Mouse (Mus musculus): ENCODE results near the gene Cntnap1. TPM values are rescaled to one million over a fixed set of nuclear protein-coding genes. Genes with fewer than 3 reads are reported as not detected.
A peak's percentile ranks its signal among the peaks of the same experiment; 100 is the strongest.
"Not testable (repeated sequence)": the region's sequence is repeated elsewhere in the genome, so short reads cannot be mapped to it uniquely, and the experiment has no call there.

Cntnap1 gene
- polyA plus RNA-seq, 1 experiment: 1.4 TPM

- no peak overlapping the region for H3K4me3 ChIP-seq (ENCODE audit: extremely low read depth, insufficient read depth, insufficient read length)
- no peaks in the 10 kb centered on the region for H3K36me3 ChIP-seq (ENCODE audit: control insufficient read depth, insufficient read depth, low read length)
- no peaks in the 10 kb centered on the region for H3K27me3 ChIP-seq (ENCODE audit: control insufficient read depth, insufficient read depth, low read length)
- no peak for DNase-seq (ENCODE audit: low read depth in 1 of 2, low spot score in 2 of 2)
- no peaks in the 10 kb centered on the region for H3K4me1 ChIP-seq (ENCODE audit: control insufficient read depth, insufficient read depth, insufficient read length)
- TF ChIP-seq POLR2A (IDR thresholded peaks at IDR 0.05; ENCODE audit: low read depth, low read length) (no peak), CTCF (IDR thresholded peaks at IDR 0.05; ENCODE audit: extremely low read depth, insufficient read depth, insufficient read length, insufficient replicate concordance) (no peak)
- 54% methylated on average over 9 of the region's 9 CpGs for WGBS
- H3K27ac ChIP-seq (ENCODE audit: insufficient read depth, low read length): no peak overlapping the region
Measured at GRCm38 (mm10) chr11:101149178-101150105, 20.9 kb upstream of the Cntnap1 start.

DNA sequence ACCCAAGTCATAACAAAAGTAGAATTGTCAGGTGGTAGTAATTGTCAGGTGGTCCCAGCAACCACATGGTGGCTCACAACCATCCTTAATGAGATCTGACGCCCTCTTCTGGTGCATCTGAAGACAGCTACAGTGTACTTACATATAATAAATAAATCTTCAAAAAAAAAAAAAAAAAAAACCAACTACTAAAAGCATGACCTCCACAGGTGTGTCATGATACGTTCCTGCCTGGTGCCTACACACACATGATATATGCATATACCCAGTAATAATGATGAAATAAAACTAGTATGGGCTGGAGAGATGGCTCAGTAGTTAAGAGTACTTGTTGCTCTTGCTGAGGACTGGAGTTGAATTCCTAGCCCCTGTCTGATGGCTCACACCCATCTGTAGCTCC is 19.3 kb upstream of the Cntnap1 start:
- Histone ChIP-seq H3K4me1 (ENCODE audit: control insufficient read depth, insufficient read depth, insufficient read length) (peaks cover 2% of the 10 kb centered on the region; the same call in 1 of the 2 replicates), H3K4me3 (ENCODE audit: extremely low read depth, insufficient read depth, insufficient read length) (no peak overlapping the region), H3K27ac (ENCODE audit: insufficient read depth, low read length) (no peak overlapping the region), H3K27me3 (ENCODE audit: control insufficient read depth, insufficient read depth, low read length) (no peaks in the 10 kb centered on the region), H3K36me3 (ENCODE audit: control insufficient read depth, insufficient read depth, low read length) (no peaks in the 10 kb centered on the region)
- WGBS: 65% methylated on average over 2 of the region's 2 CpGs
- DNase-seq (ENCODE audit: low read depth in 1 of 2, low spot score in 2 of 2): no peak
- TF ChIP-seq POLR2A (IDR thresholded peaks at IDR 0.05; ENCODE audit: low read depth, low read length) (no peak), CTCF (IDR thresholded peaks at IDR 0.05; ENCODE audit: extremely low read depth, insufficient read depth, insufficient read length, insufficient replicate concordance) (no peak)

DNA sequence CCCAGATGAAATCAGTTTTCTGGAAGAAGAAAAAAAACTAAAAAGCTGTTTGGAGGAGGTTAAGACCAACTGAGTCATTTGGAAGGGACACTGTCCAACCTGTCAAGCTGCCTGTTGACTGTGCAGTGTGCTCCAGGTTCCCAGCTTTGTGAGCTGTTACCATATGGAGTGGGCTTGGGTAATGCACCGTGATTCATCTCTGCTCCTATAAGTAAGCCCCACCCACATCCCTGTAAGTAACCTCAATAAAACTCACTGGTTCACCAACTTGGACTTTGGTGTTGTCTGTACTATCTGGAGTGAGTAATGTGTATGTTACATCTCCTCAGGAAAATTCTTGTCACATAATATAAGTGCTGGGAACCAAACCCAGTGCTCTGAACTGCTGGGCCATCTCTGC is 17.5 kb upstream of the Cntnap1 start:
- peaks cover 4% of the 10 kb centered on the region; the same call in 1 of the 2 replicates for H3K4me1 ChIP-seq (ENCODE audit: control insufficient read depth, insufficient read depth, insufficient read length)
- 85% methylated on average over 1 of the region's 1 CpGs for WGBS
- no peak overlapping the region for H3K27ac ChIP-seq (ENCODE audit: insufficient read depth, low read length)
- H3K27me3 ChIP-seq (ENCODE audit: control insufficient read depth, insufficient read depth, low read length): no peaks in the 10 kb centered on the region
- no peak for DNase-seq (ENCODE audit: low read depth in 1 of 2, low spot score in 2 of 2)
- no peaks in the 10 kb centered on the region for H3K36me3 ChIP-seq (ENCODE audit: control insufficient read depth, insufficient read depth, low read length)
- TF ChIP-seq POLR2A (IDR thresholded peaks at IDR 0.05; ENCODE audit: low read depth, low read length) (no peak), CTCF (IDR thresholded peaks at IDR 0.05; ENCODE audit: extremely low read depth, insufficient read depth, insufficient read length, insufficient replicate concordance) (no peak)
- no peak overlapping the region for H3K4me3 ChIP-seq (ENCODE audit: extremely low read depth, insufficient read depth, insufficient read length)

GRCm38 (mm10) chr11:101154648-101155047 is 15.7 kb upstream of the Cntnap1 start:
- no peak overlapping the region for H3K4me3 ChIP-seq (ENCODE audit: extremely low read depth, insufficient read depth, insufficient read length)
- H3K36me3 ChIP-seq (ENCODE audit: control insufficient read depth, insufficient read depth, low read length): no peaks in the 10 kb centered on the region
- DNase-seq (ENCODE audit: low read depth in 1 of 2, low spot score in 2 of 2): no peak
- TF ChIP-seq CTCF (IDR thresholded peaks at IDR 0.05; ENCODE audit: extremely low read depth, insufficient read depth, insufficient read length, insufficient replicate concordance): no peak
- TF ChIP-seq POLR2A (IDR thresholded peaks at IDR 0.05; ENCODE audit: low read depth, low read length): no peak
- H3K27me3 ChIP-seq (ENCODE audit: control insufficient read depth, insufficient read depth, low read length): no peaks in the 10 kb centered on the region
- peaks cover 4% of the 10 kb centered on the region; the same call in 1 of the 2 replicates for H3K4me1 ChIP-seq (ENCODE audit: control insufficient read depth, insufficient read depth, insufficient read length)
- H3K27ac ChIP-seq (ENCODE audit: insufficient read depth, low read length): no peak overlapping the region

- TF ChIP-seq POLR2A (IDR thresholded peaks at IDR 0.05; ENCODE audit: low read depth, low read length) (no peak), CTCF (IDR thresholded peaks at IDR 0.05; ENCODE audit: extremely low read depth, insufficient read depth, insufficient read length, insufficient replicate concordance) (no peak)
- Histone ChIP-seq H3K4me1 (ENCODE audit: control insufficient read depth, insufficient read depth, insufficient read length) (peaks cover 4% of the 10 kb centered on the region; the same call in 1 of the 2 replicates), H3K27me3 (ENCODE audit: control insufficient read depth, insufficient read depth, low read length) (no peaks in the 10 kb centered on the region), H3K36me3 (ENCODE audit: control insufficient read depth, insufficient read depth, low read length) (no peaks in the 10 kb centered on the region), H3K27ac (ENCODE audit: insufficient read depth, low read length) (no peak overlapping the region), H3K4me3 (ENCODE audit: extremely low read depth, insufficient read depth, insufficient read length) (no peak overlapping the region)
- 83% methylated on average over 6 of the region's 6 CpGs for WGBS
- DNase-seq (ENCODE audit: low read depth in 1 of 2, low spot score in 2 of 2): no peak
Measured at GRCm38 (mm10) chr11:101155151-101155550, 15.2 kb upstream of the Cntnap1 start.

DNA sequence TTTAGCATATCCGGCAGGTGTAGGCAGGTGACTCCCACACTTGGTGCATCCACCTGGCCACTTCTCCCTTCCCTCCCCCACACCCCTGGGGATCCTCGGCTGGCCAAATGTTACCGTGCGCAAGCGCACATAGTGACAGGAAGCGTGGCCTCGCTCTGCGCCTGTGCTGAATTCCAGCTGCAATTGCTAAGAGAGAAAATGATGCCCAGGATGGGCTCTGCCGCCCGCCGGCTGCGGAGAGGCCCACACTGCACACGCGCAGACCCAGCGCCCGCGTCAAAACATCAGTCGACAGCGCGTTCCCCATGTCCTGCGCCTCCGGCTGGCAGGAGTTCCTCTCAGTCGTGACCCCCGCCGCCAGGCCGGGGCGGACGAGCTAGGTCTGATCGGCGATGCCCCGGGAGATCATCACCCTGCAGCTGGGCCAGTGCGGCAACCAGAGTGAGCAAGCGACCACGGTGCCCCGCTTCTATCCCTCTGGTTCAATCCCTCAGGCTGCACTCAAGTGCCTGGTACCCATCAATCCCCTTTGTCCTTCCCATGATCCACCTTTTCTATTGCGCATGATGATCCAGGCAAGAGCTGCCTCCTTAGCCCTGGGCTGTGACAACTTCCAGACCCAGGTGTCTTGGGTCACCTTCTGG is 14.5 kb upstream of the Cntnap1 start, which contains the start of gene Tubg2:
Tubg2 (plus strand) TSS at position 180 of the 644 bp plus-strand sequence.
- H3K27me3 ChIP-seq (ENCODE audit: control insufficient read depth, insufficient read depth, low read length): no peaks in the 10 kb centered on the region

DNA sequence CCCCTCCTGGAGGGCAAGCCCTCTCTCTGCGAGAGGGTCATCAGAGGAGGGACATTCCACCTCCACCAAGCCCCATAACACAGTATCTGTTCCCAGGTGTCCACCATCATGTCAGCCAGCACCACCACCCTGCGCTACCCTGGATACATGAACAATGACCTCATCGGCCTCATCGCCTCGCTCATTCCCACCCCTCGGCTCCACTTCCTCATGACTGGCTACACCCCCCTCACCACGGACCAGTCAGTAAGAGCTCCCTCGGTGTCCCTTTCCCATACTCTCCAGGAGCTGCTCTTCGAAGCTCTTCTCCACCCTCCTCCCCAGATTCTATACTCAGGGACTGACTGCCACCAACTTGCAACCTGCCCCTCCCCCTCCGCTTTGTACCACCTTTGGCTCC is 10.2 kb upstream of the Cntnap1 start:
- DNase-seq (ENCODE audit: low read depth in 1 of 2, low spot score in 2 of 2); H3K4me1 ChIP-seq (ENCODE audit: control insufficient read depth, insufficient read depth, insufficient read length); H3K36me3 ChIP-seq (ENCODE audit: control insufficient read depth, insufficient read depth, low read length); H3K27ac ChIP-seq (ENCODE audit: insufficient read depth, low read length); H3K4me3 ChIP-seq (ENCODE audit: extremely low read depth, insufficient read depth, insufficient read length): not testable (repeated sequence)
- WGBS: 78% methylated on average over 10 of the region's 10 CpGs
- H3K27me3 ChIP-seq (ENCODE audit: control insufficient read depth, insufficient read depth, low read length): peaks cover 16% of the 10 kb centered on the region

More for the DNA sequence above, 14.5 kb upstream of the Cntnap1 start, which contains the start of gene Tubg2:
- no peaks in the 10 kb centered on the region for H3K36me3 ChIP-seq (ENCODE audit: control insufficient read depth, insufficient read depth, low read length)
- H3K4me1 ChIP-seq (ENCODE audit: control insufficient read depth, insufficient read depth, insufficient read length): peaks cover 4% of the 10 kb centered on the region; the same call in 1 of the 2 replicates
- peak; percentile 50 to 67 for DNase-seq (ENCODE audit: low read depth in 1 of 2, low spot score in 2 of 2)
- peak within 1 kb of the TSS; percentile 45; the same call in 1 of the 2 replicates for H3K27ac ChIP-seq (ENCODE audit: insufficient read depth, low read length)
- 5% methylated on average over 36 of the region's 36 CpGs for WGBS
- peak within 1 kb of the TSS; percentile 50 for H3K4me3 ChIP-seq (ENCODE audit: extremely low read depth, insufficient read depth, insufficient read length)
- TF ChIP-seq POLR2A (IDR thresholded peaks at IDR 0.05; ENCODE audit: low read depth, low read length) (no peak), CTCF (IDR thresholded peaks at IDR 0.05; ENCODE audit: extremely low read depth, insufficient read depth, insufficient read length, insufficient replicate concordance) (no peak)

GRCm38 (mm10) chr11:101160981-101161505 is 9.3 kb upstream of the Cntnap1 start:
- not testable (repeated sequence) for DNase-seq (ENCODE audit: low read depth in 1 of 2, low spot score in 2 of 2); H3K4me3 ChIP-seq (ENCODE audit: extremely low read depth, insufficient read depth, insufficient read length); H3K27ac ChIP-seq (ENCODE audit: insufficient read depth, low read length); H3K4me1 ChIP-seq (ENCODE audit: control insufficient read depth, insufficient read depth, insufficient read length); H3K36me3 ChIP-seq (ENCODE audit: control insufficient read depth, insufficient read depth, low read length)
- 85% methylated on average over 8 of the region's 8 CpGs for WGBS
- peaks cover 19% of the 10 kb centered on the region for H3K27me3 ChIP-seq (ENCODE audit: control insufficient read depth, insufficient read depth, low read length)
